Mouse (Mus musculus) stomach, postnatal 0 days (tissue): ENCODE measurements around the gene Sp8. TPM values are rescaled to one million over a fixed set of nuclear protein-coding genes. Genes with fewer than 3 reads are reported as not detected.

Source experiments
- ATAC-seq: fragments of 200-750 bp; cut with Nextera tagmentation; 2 replicates; pipeline ENCODE4 v1.8.0; 2017; ENCODE audit not compliant: low FRiP score, low TSS enrichment
- DNase-seq: peaks from one replicate; pipeline ENCODE4 v3.0.0-alpha.2; 2016; ENCODE audit warnings: low spot score
- H3K27ac ChIP-seq: fragments of 300-500 bp; sonication (generic); replicated peaks from 2 replicates; pipeline ENCODE4 v1.5.1; 2014; ENCODE audit warnings: mild to moderate bottlenecking, control low read depth
- H3K27me3 ChIP-seq: fragments of 300-500 bp; sonication (generic); 2 replicates; pipeline ENCODE4 v1.6.1; 2014; ENCODE audit warnings: low read length; ENCODE audit not compliant: control insufficient read depth, insufficient read depth
- H3K36me3 ChIP-seq: fragments of 300-500 bp; sonication (generic); 2 replicates; pipeline ENCODE4 v1.6.1; 2014; ENCODE audit warnings: low read length, mixed read lengths; ENCODE audit not compliant: control insufficient read depth, insufficient read depth
- H3K4me1 ChIP-seq: fragments of 300-500 bp; sonication (generic); replicated peaks from 2 replicates; pipeline ENCODE4 v1.6.1; 2014; ENCODE audit warnings: antibody characterized with exemption; ENCODE audit not compliant: control insufficient read depth, insufficient read depth
- H3K4me2 ChIP-seq: fragments of 300-500 bp; sonication (generic); replicated peaks from 2 replicates; pipeline ENCODE4 v1.6.1; 2014; ENCODE audit warnings: low read depth, mild to moderate bottlenecking, control low read depth, moderate library complexity
- H3K4me3 ChIP-seq: fragments of 300-500 bp; sonication (generic); 2 replicates; pipeline ENCODE4 v1.5.1; 2014; ENCODE audit warnings: low read depth, low read length, control low read depth
- H3K9ac ChIP-seq: fragments of 300-500 bp; sonication (generic); 2 replicates; pipeline ENCODE4 v1.6.1; 2014; ENCODE audit warnings: mild to moderate bottlenecking, low read length, control low read depth, mixed read lengths
- H3K9me3 ChIP-seq: fragments of 300-500 bp; sonication (generic); 2 replicates; pipeline ENCODE4 v1.6.1; 2016; ENCODE audit warnings: low read length; ENCODE audit not compliant: control insufficient read depth
- CTCF ChIP-seq: IDR thresholded peaks from 2 replicates; pipeline ENCODE4 v1.5.1; 2016; ENCODE audit warnings: antibody characterized with exemption, low read depth, mild to moderate bottlenecking, moderate library complexity
- EP300 ChIP-seq: optimal IDR thresholded peaks from 2 replicates; pipeline ENCODE3; 2016; ENCODE audit warnings: antibody characterized with exemption
- WGBS: fragments of 180-500 bp; shearing (Covaris S2); extraction: QIAGEN DNeasy Blood & Tissue Kit; methylation state at CpG from one replicate; pipeline ENCODE4 v1.1.7; 2014; 5-methylcytosine and 5-hydroxymethylcytosine counted together
- polyA plus RNA-seq: library from polyadenylated mRNA; unstranded; fragments of >200 nt; fragmentation: Nextera tagmentation; extraction: Ambion mirVana; gene quantifications from 2 replicates; pipeline ENCODE4 v1.2.1, GENCODE M21; 2015

The Sp8 gene
- polyA plus RNA-seq, 1 experiment from 2014 or later: not detected

DNA sequence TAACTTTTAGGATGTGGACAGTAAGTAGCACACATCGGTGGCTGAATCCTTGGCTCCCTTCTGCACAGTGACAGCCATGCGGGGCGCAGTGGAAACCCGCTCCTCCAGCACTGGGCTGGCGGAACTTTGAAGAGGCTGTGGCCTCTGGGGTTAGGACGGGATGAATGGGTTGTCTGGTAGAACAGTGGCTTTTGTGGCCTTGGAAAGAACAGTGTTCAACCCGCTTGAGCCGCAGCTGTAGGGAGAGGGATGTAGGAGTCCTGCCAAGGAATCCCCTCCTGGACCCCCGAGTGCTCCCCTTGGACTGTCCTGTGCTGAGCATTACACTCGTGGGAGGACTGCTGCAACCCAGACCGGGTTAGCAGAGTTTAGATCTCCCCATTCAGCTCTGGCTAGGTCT, 3.9 kb downstream of the Sp8 start:
- 2% methylated on average over 11 of the region's 11 CpGs for WGBS
- no peaks in the 10 kb centered on the region for H3K36me3 ChIP-seq
- ATAC-seq (no peak; the same call in 1 of the 2 replicates), DNase-seq (peak; percentile 17)
- H3K4me3 ChIP-seq: no peak overlapping the region
- no peaks in the 10 kb centered on the region for H3K9me3 ChIP-seq
- H3K27me3 ChIP-seq: peaks cover 31% of the 10 kb centered on the region
- no peak overlapping the region for H3K4me2 ChIP-seq
- TF ChIP-seq CTCF (no peak), EP300 (no peak)
- H3K4me1 ChIP-seq: no peaks in the 10 kb centered on the region
- H3K9ac ChIP-seq: no peak overlapping the region
- H3K27ac ChIP-seq: no peak overlapping the region

DNA sequence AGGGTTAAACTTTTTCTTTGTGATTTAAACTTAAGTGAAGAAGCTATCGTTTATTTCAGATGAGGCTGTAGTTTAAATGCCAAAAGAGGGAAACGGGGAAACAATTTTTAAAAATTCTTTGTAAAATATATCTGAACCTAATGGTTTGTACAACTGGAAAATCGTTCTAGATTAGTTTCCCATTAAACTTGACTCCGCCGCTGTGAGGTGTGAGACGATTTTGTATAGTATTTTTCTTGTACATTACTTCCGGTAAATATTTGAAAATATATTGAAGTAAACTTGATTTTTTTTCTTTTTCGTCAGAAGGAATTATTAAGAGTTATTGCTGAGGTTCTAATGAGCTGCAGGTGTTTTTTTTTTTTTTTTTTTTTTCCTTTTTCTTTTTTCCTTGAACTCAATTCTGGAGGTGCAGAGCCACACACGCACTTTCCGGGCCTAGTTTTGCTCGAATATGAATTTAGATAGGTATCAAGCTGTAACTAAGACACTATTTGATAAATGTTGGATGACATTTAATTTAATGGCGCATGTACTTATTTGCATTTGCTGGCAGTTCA, 4.8 kb downstream of the Sp8 start:
- 33% methylated on average over 12 of the region's 12 CpGs for WGBS
- no peaks in the 10 kb centered on the region for H3K4me1 ChIP-seq
- H3K9me3 ChIP-seq: no peaks in the 10 kb centered on the region
- H3K27me3 ChIP-seq: peaks cover 29% of the 10 kb centered on the region
- no peak overlapping the region for H3K4me3 ChIP-seq
- no peak overlapping the region for H3K4me2 ChIP-seq
- no peak for ATAC-seq
- no peak for DNase-seq
- no peak for TF ChIP-seq CTCF
- TF ChIP-seq EP300: no peak
- H3K9ac ChIP-seq: no peak overlapping the region
- no peak overlapping the region for H3K27ac ChIP-seq
- H3K36me3 ChIP-seq: no peaks in the 10 kb centered on the region

DNA sequence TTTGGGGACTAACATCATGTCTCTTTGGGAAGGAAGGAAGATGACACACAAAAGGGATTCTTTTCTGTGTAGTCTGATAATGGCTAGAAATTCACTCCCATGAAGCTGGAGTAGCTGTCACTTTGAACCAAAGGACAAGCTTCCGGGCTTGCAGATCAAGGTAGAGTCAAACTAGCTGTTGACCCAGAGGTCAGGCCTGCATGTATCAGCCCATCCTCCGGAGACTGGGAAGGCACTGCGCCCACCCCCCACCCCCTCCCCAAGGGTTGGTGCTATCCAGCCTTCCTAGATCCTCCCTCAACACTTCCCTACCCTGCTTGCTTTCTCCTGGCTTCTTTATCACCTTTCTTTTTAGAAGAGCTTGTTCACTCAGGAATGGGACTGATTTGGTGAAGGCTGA, 7.2 kb downstream of the Sp8 start:
- ATAC-seq: no peak
- no peak overlapping the region for H3K27ac ChIP-seq
- H3K36me3 ChIP-seq: no peaks in the 10 kb centered on the region
- H3K27me3 ChIP-seq: peaks cover 14% of the 10 kb centered on the region; the same call in 1 of the 2 replicates
- H3K9me3 ChIP-seq: no peaks in the 10 kb centered on the region
- 6% methylated on average over 3 of the region's 3 CpGs for WGBS
- no peak overlapping the region for H3K4me2 ChIP-seq
- no peaks in the 10 kb centered on the region for H3K4me1 ChIP-seq
- H3K4me3 ChIP-seq: no peak overlapping the region
- no peak for TF ChIP-seq EP300
- TF ChIP-seq CTCF: no peak
- no peak overlapping the region for H3K9ac ChIP-seq
- DNase-seq: no peak

DNA sequence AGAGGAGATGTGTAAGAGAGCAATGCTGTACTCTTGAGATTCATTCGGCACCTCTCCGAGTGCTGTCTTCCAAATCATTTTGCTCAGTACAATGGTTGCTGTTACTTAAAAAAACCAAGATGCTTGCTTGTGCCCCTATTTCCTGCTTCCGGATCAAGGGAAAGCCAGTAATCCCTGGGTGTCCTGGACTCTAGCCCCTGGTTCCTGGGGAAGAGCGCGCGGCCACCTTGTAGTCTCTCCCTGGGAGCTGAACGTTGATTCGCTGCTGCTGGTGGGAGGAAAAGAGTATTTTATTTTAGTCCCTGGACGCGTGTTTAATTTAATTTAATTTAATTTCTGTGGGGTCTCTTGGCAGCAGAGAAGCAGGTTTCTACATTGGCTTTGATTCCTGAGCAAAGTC, 8.3 kb downstream of the Sp8 start:
- no peak for ATAC-seq
- no peak overlapping the region for H3K27ac ChIP-seq
- H3K27me3 ChIP-seq: peaks cover 7% of the 10 kb centered on the region; the same call in 1 of the 2 replicates
- no peaks in the 10 kb centered on the region for H3K4me1 ChIP-seq
- peak overlapping the region; percentile 51; the same call in 1 of the 2 replicates for H3K4me2 ChIP-seq
- no peak overlapping the region for H3K4me3 ChIP-seq
- H3K36me3 ChIP-seq: no peaks in the 10 kb centered on the region
- 5% methylated on average over 10 of the region's 10 CpGs for WGBS
- no peak for DNase-seq
- TF ChIP-seq CTCF (no peak), EP300 (no peak)
- no peaks in the 10 kb centered on the region for H3K9me3 ChIP-seq
- H3K9ac ChIP-seq: no peak overlapping the region

DNA sequence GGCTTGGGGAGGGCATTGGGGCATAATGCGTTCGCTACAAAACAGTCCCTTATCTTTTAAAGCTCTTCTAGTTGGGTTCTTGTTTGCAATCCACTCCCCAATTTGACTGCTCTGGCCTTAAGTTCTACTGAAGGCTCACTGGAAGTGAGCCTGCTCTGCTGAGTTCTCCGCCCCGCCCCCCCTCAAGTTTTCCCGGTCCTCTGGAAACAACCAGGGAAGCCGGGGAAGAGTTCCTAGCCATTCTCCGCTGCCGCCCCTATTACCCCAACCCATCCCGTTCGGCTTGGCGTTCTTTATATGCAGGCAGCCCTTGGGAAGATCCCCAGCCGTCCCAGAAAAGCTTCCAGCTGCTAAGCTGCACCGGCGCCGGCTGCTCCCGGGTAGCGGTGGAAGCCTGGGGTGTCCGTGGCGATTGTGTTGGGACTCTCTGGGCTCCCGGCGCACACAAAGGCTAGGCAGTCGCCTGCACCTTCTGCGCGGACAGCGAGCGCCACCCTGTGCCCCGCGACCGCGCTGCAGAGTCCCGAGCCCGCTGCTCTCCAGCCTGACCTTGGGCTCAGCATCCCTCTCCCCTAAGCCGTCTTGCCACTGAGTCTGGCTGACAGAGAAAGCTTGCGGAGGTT, 8.8 kb downstream of the Sp8 start:
- TF ChIP-seq CTCF (peak; percentile 91), EP300 (no peak)
- DNase-seq (peak; percentile 76), ATAC-seq (peak; percentile 95)
- H3K27me3 ChIP-seq: peaks cover 6% of the 10 kb centered on the region; the same call in 1 of the 2 replicates
- peak overlapping the region; percentile 51 for H3K4me2 ChIP-seq
- no peak overlapping the region for H3K27ac ChIP-seq
- H3K4me3 ChIP-seq: peak overlapping the region; percentile 27
- H3K9me3 ChIP-seq: no peaks in the 10 kb centered on the region
- no peaks in the 10 kb centered on the region for H3K4me1 ChIP-seq
- no peaks in the 10 kb centered on the region for H3K36me3 ChIP-seq
- no peak overlapping the region for H3K9ac ChIP-seq
- WGBS: under 1% methylated on average over 34 of the region's 34 CpGs

DNA sequence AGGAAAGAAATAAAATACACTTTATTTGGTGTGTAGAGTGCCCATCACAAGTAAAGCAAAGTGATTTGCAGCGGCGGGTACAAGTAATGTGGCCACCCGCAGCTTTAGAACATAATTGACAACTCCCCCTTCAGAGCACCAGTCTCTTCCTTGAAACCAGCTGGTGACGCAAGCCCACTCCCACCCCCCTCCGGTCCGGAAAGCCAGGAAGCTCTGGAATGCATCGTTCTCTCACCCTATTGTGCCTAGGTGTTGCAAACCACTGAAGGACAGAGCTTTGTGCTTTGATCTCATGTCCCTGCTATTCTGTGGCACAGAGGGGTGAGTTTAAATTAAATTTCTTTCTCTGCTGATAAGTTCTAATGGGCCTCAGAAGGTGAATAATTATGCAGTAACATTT, 10.0 kb downstream of the Sp8 start:
- no peak for DNase-seq
- peaks cover 6% of the 10 kb centered on the region; the same call in 1 of the 2 replicates for H3K27me3 ChIP-seq
- no peak overlapping the region for H3K27ac ChIP-seq
- H3K4me3 ChIP-seq: no peak overlapping the region
- TF ChIP-seq EP300 (no peak), CTCF (no peak)
- no peaks in the 10 kb centered on the region for H3K4me1 ChIP-seq
- no peak overlapping the region for H3K4me2 ChIP-seq
- no peak for ATAC-seq
- no peaks in the 10 kb centered on the region for H3K9me3 ChIP-seq
- WGBS: 7% methylated on average over 7 of the region's 7 CpGs
- no peaks in the 10 kb centered on the region for H3K36me3 ChIP-seq
- no peak overlapping the region for H3K9ac ChIP-seq
